Mouse (Mus musculus) macrophage (primary cell): ENCODE results near the gene Mrpl38. TPM values are rescaled to one million over a fixed set of nuclear protein-coding genes. Genes with fewer than 3 reads are reported as not detected.

ENCODE experiments used
- H3K27ac ChIP-seq: fragments of 350-480 bp; formaldehyde crosslinking; 2 replicates; pipeline ENCODE4 v1.9.0; 2021
- H3K36me3 ChIP-seq: fragments of 350-480 bp; formaldehyde crosslinking; 2 replicates; pipeline ENCODE4 v1.9.0; 2021; ENCODE audit errors: inconsistent target
- H3K4me3 ChIP-seq: fragments of 350-480 bp; formaldehyde crosslinking; 2 replicates; pipeline ENCODE4 v1.9.0; 2021; ENCODE audit errors: inconsistent target
- H3K79me2 ChIP-seq: fragments of 350-480 bp; formaldehyde crosslinking; 2 replicates; pipeline ENCODE4 v1.9.0; 2021; ENCODE audit errors: inconsistent target
- WGBS: methylation state at CpG from one replicate; pipeline ENCODE4 v1.1.7; 2026; ENCODE audit warnings: inconsistent platforms; ENCODE audit not compliant: missing documents; 5-methylcytosine and 5-hydroxymethylcytosine counted together
- polyA plus RNA-seq: library from polyadenylated mRNA; stranded (reverse); fragments of 250-400 nt; gene quantifications from 3 replicates; pipeline ENCODE4 v1.2.4, GENCODE M21; 2018; ENCODE audit warnings: inconsistent platforms

Gene Mrpl38
- polyA plus RNA-seq, 1 experiment from 2014 or later = 13.6 TPM

- Histone ChIP-seq H3K36me3 (no peaks in the 10 kb centered on the region), H3K27ac (no peak overlapping the region), H3K79me2 (no peaks in the 10 kb centered on the region), H3K4me3 (no peak overlapping the region)
- 92% methylated on average over 10 of the region's 10 CpGs for WGBS
These were observed 23.5 kb upstream of the Mrpl38 start for GRCm38 (mm10) chr11:116162146-116162545.

- Histone ChIP-seq H3K27ac (no peak overlapping the region), H3K79me2 (no peaks in the 10 kb centered on the region), H3K4me3 (no peak overlapping the region), H3K36me3 (no peaks in the 10 kb centered on the region; the same call in 1 of the 2 replicates)
- 94% methylated on average over 12 of the region's 12 CpGs for WGBS
These were observed 22.6 kb upstream of the Mrpl38 start for GRCm38 (mm10) chr11:116161312-116161711.

GRCm38 (mm10) chr11:116150960-116151359, 12.3 kb upstream of the Mrpl38 start:
- WGBS = 100% methylated on average over 2 of the region's 2 CpGs
- no peak overlapping the region for H3K27ac ChIP-seq
- no peaks in the 10 kb centered on the region for H3K79me2 ChIP-seq
- H3K36me3 ChIP-seq = peaks cover 41% of the 10 kb centered on the region; the same call in 1 of the 2 replicates
- H3K4me3 ChIP-seq = no peak overlapping the region

- Histone ChIP-seq H3K27ac (no peak overlapping the region), H3K79me2 (no peaks in the 10 kb centered on the region), H3K36me3 (peaks cover 41% of the 10 kb centered on the region; the same call in 1 of the 2 replicates)
These were observed 10.7 kb upstream of the Mrpl38 start for GRCm38 (mm10) chr11:116149341-116149740.

GRCm38 (mm10) chr11:116148761-116149221, 10.1 kb upstream of the Mrpl38 start:
- no peak overlapping the region for H3K27ac ChIP-seq
- no peaks in the 10 kb centered on the region for H3K79me2 ChIP-seq
- WGBS = 94% methylated on average over 18 of the region's 20 CpGs
- peaks cover 39% of the 10 kb centered on the region; the same call in 1 of the 2 replicates for H3K36me3 ChIP-seq
- no peak overlapping the region for H3K4me3 ChIP-seq

More at GRCm38 (mm10) chr11:116149341-116149740, 10.7 kb upstream of the Mrpl38 start:
- no peak overlapping the region for H3K4me3 ChIP-seq
- 100% methylated on average over 6 of the region's 6 CpGs for WGBS

GRCm38 (mm10) chr11:116146294-116146985, 7.8 kb upstream of the Mrpl38 start:
- peaks cover 21% of the 10 kb centered on the region; the same call in 1 of the 2 replicates for H3K36me3 ChIP-seq
- H3K4me3 ChIP-seq = no peak overlapping the region
- H3K27ac ChIP-seq = peak overlapping the region; percentile 45; the same call in 1 of the 2 replicates
- no peaks in the 10 kb centered on the region for H3K79me2 ChIP-seq
- 77% methylated on average over 23 of the region's 25 CpGs for WGBS

GRCm38 (mm10) chr11:116145481-116146293, 7.0 kb upstream of the Mrpl38 start:
- Histone ChIP-seq H3K36me3 (peaks cover 14% of the 10 kb centered on the region; the same call in 1 of the 2 replicates), H3K4me3 (no peak overlapping the region), H3K27ac (peak overlapping the region; percentile 45), H3K79me2 (no peaks in the 10 kb centered on the region)
- 93% methylated on average over 15 of the region's 18 CpGs for WGBS

- H3K79me2 ChIP-seq = no peaks in the 10 kb centered on the region
- H3K36me3 ChIP-seq = peaks cover 5% of the 10 kb centered on the region; the same call in 1 of the 2 replicates
- H3K27ac ChIP-seq = no peak overlapping the region
- no peak overlapping the region for H3K4me3 ChIP-seq
- 81% methylated on average over 3 of the region's 3 CpGs for WGBS
These were observed 4.8 kb upstream of the Mrpl38 start for GRCm38 (mm10) chr11:116143468-116143867.

GRCm38 (mm10) chr11:116142211-116142991, 3.7 kb upstream of the Mrpl38 start:
- Histone ChIP-seq H3K4me3 (no peak overlapping the region), H3K27ac (no peak overlapping the region), H3K79me2 (peaks cover 9% of the 10 kb centered on the region; the same call in 1 of the 2 replicates), H3K36me3 (peaks cover 1% of the 10 kb centered on the region; the same call in 1 of the 2 replicates)
- 71% methylated on average over 8 of the region's 10 CpGs for WGBS

GRCm38 (mm10) chr11:116138096-116138467, 586 bp downstream of the Mrpl38 start:
- Histone ChIP-seq H3K27ac (no peak overlapping the region), H3K4me3 (peak overlapping the region; percentile 58), H3K36me3 (no peaks in the 10 kb centered on the region; the same call in 1 of the 2 replicates), H3K79me2 (peaks cover 16% of the 10 kb centered on the region; the same call in 1 of the 2 replicates)
- WGBS = 1% methylated on average over 20 of the region's 20 CpGs

- Histone ChIP-seq H3K79me2 (peaks cover 25% of the 10 kb centered on the region), H3K27ac (no peak overlapping the region), H3K36me3 (no peaks in the 10 kb centered on the region; the same call in 1 of the 2 replicates), H3K4me3 (no peak overlapping the region)
- 92% methylated on average over 10 of the region's 10 CpGs for WGBS
These were observed 4.5 kb downstream of the Mrpl38 start for GRCm38 (mm10) chr11:116134171-116134570.

GRCm38 (mm10) chr11:116133497-116133896, 5.2 kb downstream of the Mrpl38 start:
- Histone ChIP-seq H3K4me3 (no peak overlapping the region), H3K27ac (no peak overlapping the region), H3K36me3 (peaks cover 2% of the 10 kb centered on the region; the same call in 1 of the 2 replicates), H3K79me2 (peaks cover 31% of the 10 kb centered on the region)
- 87% methylated on average over 5 of the region's 5 CpGs for WGBS

GRCm38 (mm10) chr11:116132366-116133333, 6.0 kb downstream of the Mrpl38 start:
- H3K27ac ChIP-seq = no peak overlapping the region
- WGBS = 82% methylated on average over 16 of the region's 16 CpGs

More at GRCm38 (mm10) chr11:116132366-116133333, 6.0 kb downstream of the Mrpl38 start:
- peaks cover 10% of the 10 kb centered on the region for H3K36me3 ChIP-seq
- no peak overlapping the region for H3K4me3 ChIP-seq
- peaks cover 28% of the 10 kb centered on the region for H3K79me2 ChIP-seq
